Mouse (Mus musculus): ENCODE results near the gene Dpysl4.

- TF ChIP-seq EP300 (optimal IDR thresholded peaks at IDR 0.05) (no peak), CTCF (IDR thresholded peaks at IDR 0.05; ENCODE audit: low read depth) (no peak)
These were observed 43.2 kb downstream of the Dpysl4 start for GRCm38 (mm10) chr7:139128994-139129393.

Measured in stomach, postnatal 0 days (tissue).